Mouse (Mus musculus): ENCODE results near the gene Bag6. TPM values are rescaled to one million over a fixed set of nuclear protein-coding genes. Genes with fewer than 3 reads are reported as not detected.
"Not testable (repeated sequence)": the region's sequence is repeated elsewhere in the genome, so short reads cannot be mapped to it uniquely, and the experiment has no call there.

The Bag6 gene
- polyA plus RNA-seq, 1 experiment: 213 TPM

- no peak for DNase-seq (ENCODE audit: extremely low spot score in 1 of 2, low spot score in 1 of 2)
Measured at GRCm38 (mm10) chr17:35108097-35108496, 26.9 kb upstream of the Bag6 start, which contains the start of gene Ly6g5c. Gene Ly6g5c, plus strand, starts transcription at chr17:35108279.

- no peak for DNase-seq (ENCODE audit: extremely low spot score in 1 of 2, low spot score in 1 of 2)
Measured at GRCm38 (mm10) chr17:35111774-35112173, 23.2 kb upstream of the Bag6 start.

- no peak for DNase-seq (ENCODE audit: extremely low spot score in 1 of 2, low spot score in 1 of 2)
Measured at GRCm38 (mm10) chr17:35115046-35116019, 19.6 kb upstream of the Bag6 start, which contains the start of gene Ly6g5b. Gene Ly6g5b, minus strand, starts transcription at chr17:35115428.

GRCm38 (mm10) chr17:35120745-35121142 is 14.2 kb upstream of the Bag6 start:
- DNase-seq (ENCODE audit: extremely low spot score in 1 of 2, low spot score in 1 of 2): no peak

GRCm38 (mm10) chr17:35121143-35121799 is 13.7 kb upstream of the Bag6 start, which contains the start of gene Gpank1:
Gene Gpank1, plus strand, starts transcription at chr17:35121455.
- peak; percentile 98 for DNase-seq (ENCODE audit: extremely low spot score in 1 of 2, low spot score in 1 of 2)

- DNase-seq (ENCODE audit: extremely low spot score in 1 of 2, low spot score in 1 of 2): peak; percentile 69 to 82
Measured at GRCm38 (mm10) chr17:35121871-35122303, 13.1 kb upstream of the Bag6 start, which contains the start of gene Csnk2b. Gene Csnk2b, minus strand, starts transcription at chr17:35122053.

GRCm38 (mm10) chr17:35123287-35123686 is 11.7 kb upstream of the Bag6 start:
- DNase-seq (ENCODE audit: extremely low spot score in 1 of 2, low spot score in 1 of 2): not testable (repeated sequence)

GRCm38 (mm10) chr17:35124261-35124896 is 10.6 kb upstream of the Bag6 start:
- not testable (repeated sequence) for DNase-seq (ENCODE audit: extremely low spot score in 1 of 2, low spot score in 1 of 2)

GRCm38 (mm10) chr17:35125081-35125480 is 9.9 kb upstream of the Bag6 start:
- no peak for DNase-seq (ENCODE audit: extremely low spot score in 1 of 2, low spot score in 1 of 2)

- no peak for DNase-seq (ENCODE audit: extremely low spot score in 1 of 2, low spot score in 1 of 2)
Measured at GRCm38 (mm10) chr17:35125578-35125977, 9.4 kb upstream of the Bag6 start.

- DNase-seq (ENCODE audit: extremely low spot score in 1 of 2, low spot score in 1 of 2): peak in 1 of 2 experiments; percentile 74
Measured at GRCm38 (mm10) chr17:35126206-35126611, 8.8 kb upstream of the Bag6 start, which contains the start of gene D17H6S53E. Gene D17H6S53E, plus strand, starts transcription at chr17:35126373.

GRCm38 (mm10) chr17:35127017-35127416 is 8.0 kb upstream of the Bag6 start:
- no peak for DNase-seq (ENCODE audit: extremely low spot score in 1 of 2, low spot score in 1 of 2)

- DNase-seq (ENCODE audit: extremely low spot score in 1 of 2, low spot score in 1 of 2): no peak
Measured at GRCm38 (mm10) chr17:35128996-35129395, 6.0 kb upstream of the Bag6 start.

GRCm38 (mm10) chr17:35131038-35131437 is 3.9 kb upstream of the Bag6 start:
- no peak for DNase-seq (ENCODE audit: extremely low spot score in 1 of 2, low spot score in 1 of 2)

GRCm38 (mm10) chr17:35131500-35132173 is 3.3 kb upstream of the Bag6 start, which contains the start of gene Apom:
Gene Apom, minus strand, starts transcription at chr17:35132050.
- DNase-seq (ENCODE audit: extremely low spot score in 1 of 2, low spot score in 1 of 2): no peak

- no peak for DNase-seq (ENCODE audit: extremely low spot score in 1 of 2, low spot score in 1 of 2)
Measured at GRCm38 (mm10) chr17:35132174-35132560, 2.8 kb upstream of the Bag6 start.

GRCm38 (mm10) chr17:35133517-35133916 is 1.5 kb upstream of the Bag6 start:
- no peak for DNase-seq (ENCODE audit: extremely low spot score in 1 of 2, low spot score in 1 of 2)

- peak in 1 of 2 experiments; percentile 41 for DNase-seq (ENCODE audit: extremely low spot score in 1 of 2, low spot score in 1 of 2)
Measured at GRCm38 (mm10) chr17:35135591-35136320, 778 bp downstream of the Bag6 start.

- no peak for DNase-seq (ENCODE audit: extremely low spot score in 1 of 2, low spot score in 1 of 2)
Measured at GRCm38 (mm10) chr17:35139269-35139668, 4.3 kb downstream of the Bag6 start.
